Mouse (Mus musculus) CH12.LX (cell line): ENCODE data around the gene Kank4. TPM values are rescaled to one million over a fixed set of nuclear protein-coding genes. Genes with fewer than 3 reads are reported as not detected.

ENCODE experiments used
- DNase-seq: peaks from one replicate; pipeline ENCODE4 v3.0.0-alpha.2; 2013; ENCODE audit errors: extremely low read depth
- H3K27ac ChIP-seq: 2 replicates; pipeline ENCODE4 v1.5.1; 2012; ENCODE audit warnings: low read depth, mild to moderate bottlenecking, control low read depth, moderate library complexity; ENCODE audit not compliant: insufficient read depth
- H3K27me3 ChIP-seq: replicated peaks from 2 replicates; pipeline ENCODE3; 2012; ENCODE audit warnings: inconsistent platforms
- H3K36me3 ChIP-seq, 2 experiments: replicated peaks in 1 of 2; 2 replicates each; pipeline versions ENCODE3 to v1.6.1; 2012; ENCODE audit warnings: inconsistent platforms in 1 of 2, low read length in 1 of 2, mild to moderate bottlenecking in 1 of 2, mixed read lengths in 1 of 2, moderate library complexity in 1 of 2; ENCODE audit not compliant: control insufficient read depth in 1 of 2, insufficient read depth in 1 of 2
- H3K4me1 ChIP-seq, 2 experiments: 2 replicates each; pipeline ENCODE4 v1.6.1; 2012; ENCODE audit warnings: inconsistent platforms in 1 of 2, moderate library complexity in 1 of 2; ENCODE audit not compliant: insufficient read depth in 2 of 2, control insufficient read depth in 1 of 2
- H3K4me2 ChIP-seq: 2 replicates; pipeline ENCODE4 v1.6.1; 2012; ENCODE audit warnings: low read depth, mild to moderate bottlenecking, control low read depth; ENCODE audit not compliant: poor library complexity, insufficient read depth, severe bottlenecking
- H3K4me3 ChIP-seq, 3 experiments: fragments of 150-350 bp in 1 of 3; sonication (generic) in 1 of 3; replicated peaks in 1 of 3; 2 replicates each; pipeline versions ENCODE3 to v1.5.1; 2011 to 2012; ENCODE audit warnings: low read depth in 2 of 3, low read length in 2 of 3, mild to moderate bottlenecking in 2 of 3, moderate library complexity in 2 of 3, control low read depth in 1 of 3, improper control_type of control experiment in 1 of 3, inconsistent platforms in 1 of 3, mixed read lengths in 1 of 3; ENCODE audit not compliant: poor library complexity in 1 of 3
- H3K79me2 ChIP-seq: replicated peaks from 2 replicates; pipeline ENCODE4 v1.6.1; 2012; ENCODE audit warnings: mild to moderate bottlenecking, moderate library complexity; ENCODE audit not compliant: control insufficient read depth, poor library complexity, insufficient read depth, severe bottlenecking; ENCODE audit errors: extremely low read depth
- H3K9ac ChIP-seq: 2 replicates; pipeline ENCODE4 v1.6.1; 2012; ENCODE audit warnings: low read depth, mild to moderate bottlenecking, control low read depth, moderate library complexity; ENCODE audit not compliant: insufficient read depth
- H3K9me3 ChIP-seq: replicated peaks from 2 replicates; pipeline ENCODE3; 2012; ENCODE audit warnings: low read length, inconsistent platforms, mixed read lengths
- BHLHE40 ChIP-seq: IDR thresholded peaks from 2 replicates; pipeline ENCODE4 v1.6.1; 2011; ENCODE audit warnings: mild to moderate bottlenecking, low read depth, low read length, improper control_type of control experiment
- EP300 ChIP-seq: IDR thresholded peaks from 2 replicates; pipeline ENCODE4 v1.6.1; 2011; ENCODE audit warnings: low read length, improper control_type of control experiment
- HCFC1 ChIP-seq: IDR thresholded peaks from 2 replicates; pipeline ENCODE4 v1.6.1; 2012; ENCODE audit warnings: low read depth, mild to moderate bottlenecking, inconsistent platforms, low read length, improper control_type of control experiment
- IRF4 ChIP-seq: IDR thresholded peaks from 2 replicates; pipeline ENCODE4 v1.6.1; 2014; ENCODE audit warnings: low read depth, mild to moderate bottlenecking, inconsistent platforms, low read length, improper control_type of control experiment
- JUN ChIP-seq: IDR thresholded peaks from 2 replicates; pipeline ENCODE4 v1.6.1; 2011; ENCODE audit warnings: low read depth, mild to moderate bottlenecking, low read length, improper control_type of control experiment, moderate library complexity; ENCODE audit not compliant: insufficient read depth
- KAT2A ChIP-seq: IDR thresholded peaks from 2 replicates; pipeline ENCODE4 v1.6.1; 2012; ENCODE audit warnings: low read length, improper control_type of control experiment, inconsistent platforms; ENCODE audit not compliant: insufficient replicate concordance
- MXI1 ChIP-seq: IDR thresholded peaks from 2 replicates; pipeline ENCODE4 v1.6.1; 2011; ENCODE audit warnings: mild to moderate bottlenecking, low read depth, low read length, improper control_type of control experiment
- NELFE ChIP-seq: IDR thresholded peaks from 2 replicates; pipeline ENCODE4 v1.6.1; 2011; ENCODE audit warnings: low read depth, low read length, improper control_type of control experiment
- POLR2AphosphoS2 ChIP-seq: IDR thresholded peaks from 2 replicates; pipeline ENCODE4 v1.6.1; 2011; ENCODE audit warnings: low read depth, low read length, improper control_type of control experiment
- RCOR1 ChIP-seq: conservative IDR thresholded peaks from 2 replicates; pipeline ENCODE4 v1.6.1; 2012; ENCODE audit warnings: low read depth, mild to moderate bottlenecking, inconsistent platforms, low read length, improper control_type of control experiment
- SIN3A ChIP-seq: IDR thresholded peaks from 2 replicates; pipeline ENCODE4 v1.6.1; 2012; ENCODE audit warnings: low read length, improper control_type of control experiment, inconsistent platforms
- TBP ChIP-seq: conservative IDR thresholded peaks from 2 replicates; pipeline ENCODE4 v1.6.1; 2011; ENCODE audit warnings: low read depth, low read length, improper control_type of control experiment
- TCF12 ChIP-seq: IDR thresholded peaks from 2 replicates; pipeline ENCODE4 v1.6.1; 2014; ENCODE audit warnings: low read depth, mild to moderate bottlenecking, inconsistent platforms, low read length, improper control_type of control experiment
- UBTF ChIP-seq: IDR thresholded peaks from 2 replicates; pipeline ENCODE4 v1.6.1; 2012; ENCODE audit warnings: low read depth, mild to moderate bottlenecking, inconsistent platforms, low read length, improper control_type of control experiment, moderate library complexity
- ZC3H11A ChIP-seq: IDR thresholded peaks from 2 replicates; pipeline ENCODE4 v1.6.1; 2012; ENCODE audit warnings: low read depth, mild to moderate bottlenecking, inconsistent platforms, low read length, improper control_type of control experiment
- ZKSCAN1 ChIP-seq: IDR thresholded peaks from 2 replicates; pipeline ENCODE4 v1.6.1; 2012; ENCODE audit warnings: low read depth, inconsistent platforms, low read length, improper control_type of control experiment, borderline replicate concordance
- ZMIZ1 ChIP-seq: IDR thresholded peaks from 2 replicates; pipeline ENCODE4 v1.6.1; 2012; ENCODE audit warnings: low read depth, mild to moderate bottlenecking, inconsistent platforms, low read length, improper control_type of control experiment
- ZNF384 ChIP-seq: IDR thresholded peaks from 2 replicates; pipeline ENCODE4 v1.6.1; 2012; ENCODE audit warnings: low read depth, low read length, improper control_type of control experiment, inconsistent platforms
- dilution Hi-C: fragments of 300-500 bp; cut with MboI; formaldehyde crosslinking; loops from 2 replicates; pipeline ENCODE4 v1.14.3; 2020; ENCODE audit warnings: low sequenced_read_pairs; ENCODE audit not compliant: extremely low pct_unique_long_range_greater_than_20kb, extremely low pct_ligation_motif_present
- in situ Hi-C: fragments of 300-500 bp; cut with MboI; formaldehyde crosslinking; loops from 3 replicates; pipeline ENCODE4 v1.14.3; 2019; ENCODE audit warnings: low sequenced_read_pairs, low pct_ligation_motif_present, low pct_unique_long_range_greater_than_20kb, mixed read lengths
- polyA plus RNA-seq: library from polyadenylated mRNA; unstranded; fragments of >175 nt; gene quantifications from 2 replicates; pipeline ENCODE4 v1.2.1, GENCODE M21; 2012; ENCODE audit warnings: low read depth; ENCODE audit not compliant: insufficient read length
- total RNA-seq, 2 experiments: library from RNA; depleted of rRNA; stranded (reverse); fragments of 300-350 nt in 1 of 2; fragments of >200 nt in 1 of 2; gene quantifications; 2 replicates each; pipeline ENCODE4 v1.2.3; 2012 to 2014

The Kank4 gene
- total and polyA plus RNA-seq, 3 experiments: not detected

- Histone ChIP-seq H3K9me3 (peaks cover 52% of the 10 kb centered on the region), H3K4me3 (no peak overlapping the region), H3K36me3 (no peaks in the 10 kb centered on the region), H3K4me2 (no peak overlapping the region), H3K9ac (no peak overlapping the region), H3K27ac (no peak overlapping the region), H3K79me2 (no peaks in the 10 kb centered on the region), H3K27me3 (no peaks in the 10 kb centered on the region), H3K4me1 (no peaks in the 10 kb centered on the region)
- dilution Hi-C loops (no loop called here), in situ Hi-C loops (no loop called here)
- no peak for DNase-seq
- TF ChIP-seq ZNF384 (no peak), BHLHE40 (no peak), EP300 (no peak), POLR2AphosphoS2 (no peak)
These were observed 98.8 kb downstream of the Kank4 start for GRCm38 (mm10) chr4:98718547-98718917.

- Histone ChIP-seq H3K9me3 (peaks cover 56% of the 10 kb centered on the region), H3K4me1 (no peaks in the 10 kb centered on the region), H3K27me3 (no peaks in the 10 kb centered on the region), H3K9ac (no peak overlapping the region), H3K27ac (no peak overlapping the region), H3K4me2 (no peak overlapping the region), H3K36me3 (no peaks in the 10 kb centered on the region), H3K4me3 (no peak overlapping the region), H3K79me2 (no peaks in the 10 kb centered on the region)
- no peak for DNase-seq
- in situ Hi-C loops: no loop called here
- TF ChIP-seq KAT2A (no peak), TBP (no peak), BHLHE40 (no peak), RCOR1 (no peak), NELFE (no peak), ZC3H11A (no peak), IRF4 (no peak), MXI1 (no peak), TCF12 (no peak), HCFC1 (no peak), SIN3A (no peak), ZMIZ1 (no peak), UBTF (no peak), ZKSCAN1 (no peak), JUN (no peak), EP300 (no peak)
- dilution Hi-C loops: no loop called here
These were observed 99.4 kb downstream of the Kank4 start for GRCm38 (mm10) chr4:98717735-98718546.
